Mouse (Mus musculus): ENCODE measurements at regions not wholly inside any gene's neighbourhood (a gene's known extent, or its start where the extent isn't known, plus 50 kb on each side); places are given as distances from the start of the nearest gene placed in this dataset.

- no peaks in the 10 kb centered on the region for H3K4me1 ChIP-seq (ENCODE audit: control insufficient read depth in 1 of 2, insufficient read depth in 2 of 2)
- H3K9me3 ChIP-seq (replicated peaks; ENCODE audit: low read length): no peaks in the 10 kb centered on the region
- H3K27me3 ChIP-seq (replicated peaks): no peaks in the 10 kb centered on the region
- in situ Hi-C loops (cut with MboI; ENCODE audit: low pct_ligation_motif_present, low pct_unique_long_range_greater_than_20kb, low sequenced_read_pairs): no loop called here
- dilution Hi-C loops (cut with MboI; ENCODE audit: extremely low pct_ligation_motif_present, extremely low pct_unique_long_range_greater_than_20kb, low sequenced_read_pairs): no loop called here
- H3K4me2 ChIP-seq (ENCODE audit: insufficient read depth, low read depth, poor library complexity, severe bottlenecking): no peak overlapping the region
- no peaks in the 10 kb centered on the region for H3K36me3 ChIP-seq (replicated peaks in 1 of 2; ENCODE audit: control insufficient read depth in 1 of 2, insufficient read depth in 1 of 2, low read length in 1 of 2)
- TF ChIP-seq BHLHE40 (IDR thresholded peaks at IDR 0.05; ENCODE audit: low read depth, low read length) (no peak), PAX5 (IDR thresholded peaks at IDR 0.05; ENCODE audit: low read length) (no peak)
- no peak overlapping the region for H3K27ac ChIP-seq (ENCODE audit: insufficient read depth, low read depth)
- no peaks in the 10 kb centered on the region for H3K79me2 ChIP-seq (replicated peaks; ENCODE audit: control insufficient read depth, extremely low read depth, insufficient read depth, poor library complexity, severe bottlenecking)
- DNase-seq (ENCODE audit: extremely low read depth): no peak
- H3K9ac ChIP-seq (ENCODE audit: insufficient read depth, low read depth): no peak overlapping the region
- H3K4me3 ChIP-seq (replicated peaks in 1 of 3; ENCODE audit: low read depth in 2 of 3, low read length in 2 of 3, poor library complexity in 1 of 3): no peak overlapping the region
These were observed 52.7 kb upstream of the Kiz start for GRCm38 (mm10) chr2:146802973-146803372.

Data from CH12.LX (cell line).